Mouse (Mus musculus) midbrain, embryonic 11.5 days (tissue): ENCODE measurements around the gene Trit1. TPM values are rescaled to one million over a fixed set of nuclear protein-coding genes. Genes with fewer than 3 reads are reported as not detected.
"Not testable (repeated sequence)": the region's sequence is repeated elsewhere in the genome, so short reads cannot be mapped to it uniquely, and the experiment has no call there.

ENCODE experiments used
- ATAC-seq: fragments of 200-750 bp; cut with Nextera tagmentation; 2 replicates; pipeline ENCODE4 v1.8.0; 2017; ENCODE audit warnings: moderate TSS enrichment, moderate library complexity; ENCODE audit not compliant: low FRiP score
- DNase-seq: peaks from one replicate; pipeline ENCODE4 v3.0.0; 2015; ENCODE audit warnings: low spot score; ENCODE audit errors: missing footprints
- H3K27ac ChIP-seq: fragments of 300-500 bp; sonication (generic); 2 replicates; pipeline ENCODE4 v1.5.1; 2014; ENCODE audit warnings: low read depth, low read length
- H3K27me3 ChIP-seq: fragments of 300-500 bp; sonication (generic); 2 replicates; pipeline ENCODE4 v1.6.1; 2014; ENCODE audit warnings: mild to moderate bottlenecking, low read length, moderate library complexity, mixed read lengths; ENCODE audit not compliant: control insufficient read depth, insufficient read depth
- H3K36me3 ChIP-seq: fragments of 300-500 bp; sonication (generic); 2 replicates; pipeline ENCODE4 v1.6.1; 2014; ENCODE audit warnings: mild to moderate bottlenecking, low read length, moderate library complexity, mixed read lengths; ENCODE audit not compliant: control insufficient read depth, insufficient read depth
- H3K4me1 ChIP-seq: fragments of 300-500 bp; sonication (generic); 2 replicates; pipeline ENCODE4 v1.6.1; 2014; ENCODE audit warnings: low read length; ENCODE audit not compliant: control insufficient read depth, insufficient read depth
- H3K4me2 ChIP-seq: fragments of 300-500 bp; sonication (generic); 2 replicates; pipeline ENCODE4 v1.6.1; 2014; ENCODE audit warnings: mild to moderate bottlenecking, moderate library complexity
- H3K4me3 ChIP-seq: fragments of 300-500 bp; sonication (generic); 2 replicates; pipeline ENCODE4 v1.5.1; 2014; ENCODE audit warnings: low read depth, low read length
- H3K9ac ChIP-seq: fragments of 300-500 bp; sonication (generic); 2 replicates; pipeline ENCODE4 v1.6.1; 2014; ENCODE audit warnings: low read length
- H3K9me3 ChIP-seq: fragments of 300-500 bp; sonication (generic); 2 replicates; pipeline ENCODE4 v1.6.1; 2016; ENCODE audit warnings: low read length; ENCODE audit not compliant: control insufficient read depth
- WGBS: fragments of 180-500 bp; shearing (Covaris S2); extraction: QIAGEN DNeasy Blood & Tissue Kit; methylation state at CpG from one replicate; pipeline ENCODE4 v1.1.7; 2014; 5-methylcytosine and 5-hydroxymethylcytosine counted together
- polyA plus RNA-seq: library from polyadenylated mRNA; unstranded; fragments of >200 nt; fragmentation: Nextera tagmentation; extraction: Ambion mirVana; gene quantifications from 2 replicates; pipeline ENCODE4 v1.2.1, GENCODE M21; 2014

The Trit1 gene
- polyA plus RNA-seq, 1 experiment from 2014 or later: 29.0 TPM

DNA sequence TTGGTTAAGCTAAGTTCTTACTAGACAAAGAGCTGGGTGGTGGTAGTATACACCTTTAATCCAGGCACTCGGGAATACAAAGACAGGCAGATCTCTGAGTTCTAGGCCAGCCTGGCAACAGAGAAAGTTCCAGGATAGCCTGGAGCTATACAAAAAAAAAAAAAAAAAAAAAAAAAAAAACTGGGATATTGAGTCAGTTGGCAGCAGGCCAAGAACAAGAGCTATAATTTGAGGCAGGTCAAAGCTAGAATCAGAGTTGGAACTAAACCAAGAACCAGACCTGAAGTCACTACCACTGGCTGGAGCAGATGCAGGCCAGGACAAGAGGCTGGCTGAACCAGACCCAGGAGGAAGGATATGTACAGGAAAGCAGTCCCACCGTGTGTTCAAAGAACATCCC is 35.7 kb upstream of the Trit1 start:
- no peak for ATAC-seq
- no peak overlapping the region for H3K9ac ChIP-seq
- no peak overlapping the region for H3K27ac ChIP-seq
- H3K4me2 ChIP-seq: no peak overlapping the region
- WGBS: 95% methylated on average over 2 of the region's 2 CpGs
- no peaks in the 10 kb centered on the region for H3K9me3 ChIP-seq
- peaks cover 6% of the 10 kb centered on the region; the same call in 1 of the 2 replicates for H3K4me1 ChIP-seq
- peaks cover 5% of the 10 kb centered on the region; the same call in 1 of the 2 replicates for H3K27me3 ChIP-seq
- H3K4me3 ChIP-seq: no peak overlapping the region
- DNase-seq: no peak
- no peaks in the 10 kb centered on the region for H3K36me3 ChIP-seq

DNA sequence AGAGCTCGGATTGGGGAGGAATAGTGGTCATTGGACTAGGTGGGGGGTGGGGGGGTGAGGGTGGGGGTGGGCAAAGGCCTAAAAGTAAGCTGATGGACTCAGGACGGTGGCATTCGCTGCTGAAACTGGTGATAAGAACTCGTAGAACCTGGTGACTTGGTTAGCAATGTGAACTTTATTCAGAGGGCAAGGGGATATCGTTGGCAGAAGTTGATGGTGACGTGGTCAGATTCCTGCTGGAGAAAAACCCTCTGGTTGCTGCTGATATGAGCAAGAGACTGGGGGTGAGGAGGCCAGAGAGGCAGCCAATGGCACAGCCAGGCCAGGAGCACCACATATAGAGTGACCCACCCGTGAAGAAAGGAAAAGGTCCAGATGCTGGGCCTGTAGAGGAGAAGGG is 35.2 kb upstream of the Trit1 start:
- H3K9ac ChIP-seq: no peak overlapping the region
- H3K27me3 ChIP-seq: peaks cover 5% of the 10 kb centered on the region; the same call in 1 of the 2 replicates
- H3K4me3 ChIP-seq: no peak overlapping the region
- peaks cover 6% of the 10 kb centered on the region; the same call in 1 of the 2 replicates for H3K4me1 ChIP-seq
- DNase-seq: no peak
- H3K27ac ChIP-seq: no peak overlapping the region
- no peaks in the 10 kb centered on the region for H3K9me3 ChIP-seq
- H3K36me3 ChIP-seq: no peaks in the 10 kb centered on the region
- no peak overlapping the region for H3K4me2 ChIP-seq
- ATAC-seq: no peak
- WGBS: 85% methylated on average over 7 of the region's 7 CpGs

DNA sequence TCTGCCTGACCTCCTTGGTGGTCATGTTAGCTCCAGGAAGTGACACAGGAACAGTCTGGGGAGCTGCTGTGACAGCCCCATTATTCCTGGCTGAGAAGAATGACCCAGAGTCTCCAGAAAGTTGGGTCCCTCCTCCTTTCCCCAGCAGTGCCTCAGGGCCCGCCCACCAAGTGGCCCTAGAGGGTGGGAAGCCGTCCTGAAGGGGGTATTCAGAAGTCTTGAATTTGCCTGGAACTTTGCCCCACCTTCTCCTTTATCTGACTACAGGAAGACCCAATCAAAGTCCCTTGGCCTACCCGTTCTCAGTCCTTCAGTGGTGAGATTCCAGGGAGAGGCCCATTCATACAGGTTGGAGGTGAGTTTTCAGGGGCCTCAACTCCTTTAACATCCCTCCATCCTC is 34.5 kb upstream of the Trit1 start:
- H3K9ac ChIP-seq: no peak overlapping the region
- DNase-seq: no peak
- peaks cover 5% of the 10 kb centered on the region; the same call in 1 of the 2 replicates for H3K27me3 ChIP-seq
- H3K4me2 ChIP-seq: no peak overlapping the region
- 0 out of 2 replicates have a peak, but pooled peaks have one; percentile 4 for ATAC-seq
- H3K9me3 ChIP-seq: no peaks in the 10 kb centered on the region
- peaks cover 6% of the 10 kb centered on the region; the same call in 1 of the 2 replicates for H3K4me1 ChIP-seq
- H3K4me3 ChIP-seq: no peak overlapping the region
- no peak overlapping the region for H3K27ac ChIP-seq
- no peaks in the 10 kb centered on the region for H3K36me3 ChIP-seq
- WGBS: 51% methylated on average over 3 of the region's 3 CpGs

DNA sequence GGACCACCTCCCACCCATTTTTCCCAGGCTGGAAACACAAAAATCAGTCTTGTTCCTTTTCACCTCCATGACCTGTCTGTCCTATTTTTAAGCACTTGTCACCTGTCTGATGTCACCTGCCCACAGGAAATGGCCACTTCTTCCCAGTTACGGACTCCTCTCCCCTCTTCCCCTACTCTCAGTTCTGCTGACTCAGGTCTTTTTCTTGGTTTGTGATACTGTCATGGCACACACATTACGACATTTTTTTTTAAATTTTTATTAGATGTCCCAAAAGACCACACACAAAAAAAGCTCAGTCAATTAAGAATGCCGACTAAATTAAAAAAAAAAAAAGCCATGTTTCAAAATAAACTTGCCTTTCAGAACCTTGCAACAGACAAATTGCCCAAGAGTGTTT is 33.9 kb upstream of the Trit1 start:
- Histone ChIP-seq H3K36me3 (no peaks in the 10 kb centered on the region), H3K9ac (no peak overlapping the region), H3K27me3 (peaks cover 5% of the 10 kb centered on the region; the same call in 1 of the 2 replicates), H3K4me3 (no peak overlapping the region), H3K27ac (no peak overlapping the region), H3K4me2 (no peak overlapping the region), H3K4me1 (peaks cover 6% of the 10 kb centered on the region; the same call in 1 of the 2 replicates), H3K9me3 (no peaks in the 10 kb centered on the region)
- ATAC-seq (no peak), DNase-seq (no peak)
- 81% methylated on average over 3 of the region's 3 CpGs for WGBS

DNA sequence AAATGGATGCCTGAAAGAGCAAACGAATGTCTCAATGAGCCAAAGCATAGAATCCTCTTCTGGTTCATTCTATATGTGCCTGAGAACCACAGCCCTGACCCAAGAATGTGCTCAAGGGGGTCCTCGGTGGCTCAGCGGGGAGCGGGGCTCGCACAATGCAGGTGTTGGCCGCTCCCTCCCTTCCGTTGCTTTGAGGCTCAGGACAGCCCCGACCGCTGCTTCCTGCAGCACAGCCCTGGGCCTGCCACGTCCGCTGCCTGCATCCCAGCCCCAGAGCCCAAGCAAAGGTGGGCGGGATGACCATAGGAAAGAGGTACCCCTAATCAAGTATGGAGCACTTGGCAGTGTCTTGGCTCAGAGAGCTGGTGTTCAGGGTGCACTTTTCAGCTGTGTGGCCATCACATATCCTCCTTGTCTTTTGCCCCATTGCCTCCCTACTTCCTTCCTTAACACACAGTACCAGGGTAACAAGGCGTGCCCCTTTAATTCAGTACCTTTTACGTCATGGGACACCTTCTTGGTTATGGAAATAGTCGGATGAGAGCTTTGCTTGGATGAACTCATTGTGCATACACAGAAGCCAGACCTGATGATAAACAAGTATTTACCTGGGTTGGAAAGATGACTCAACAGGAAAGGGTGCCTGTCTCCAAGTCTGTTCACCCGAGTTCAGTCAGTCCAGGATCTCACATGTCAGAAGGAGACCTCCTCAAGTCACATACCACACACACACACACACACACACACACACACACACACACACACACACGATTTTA is 32.7 kb upstream of the Trit1 start:
- Histone ChIP-seq H3K4me2 (peak overlapping the region; percentile 24; the same call in 1 of the 2 replicates), H3K27me3 (peaks cover 5% of the 10 kb centered on the region; the same call in 1 of the 2 replicates), H3K27ac (no peak overlapping the region), H3K9ac (peak overlapping the region; percentile 1; the same call in 1 of the 2 replicates), H3K9me3 (no peaks in the 10 kb centered on the region), H3K36me3 (no peaks in the 10 kb centered on the region), H3K4me1 (peaks cover 6% of the 10 kb centered on the region; the same call in 1 of the 2 replicates), H3K4me3 (no peak overlapping the region)
- no peak for ATAC-seq
- DNase-seq: peak; percentile 89
- 26% methylated on average over 17 of the region's 17 CpGs for WGBS

DNA sequence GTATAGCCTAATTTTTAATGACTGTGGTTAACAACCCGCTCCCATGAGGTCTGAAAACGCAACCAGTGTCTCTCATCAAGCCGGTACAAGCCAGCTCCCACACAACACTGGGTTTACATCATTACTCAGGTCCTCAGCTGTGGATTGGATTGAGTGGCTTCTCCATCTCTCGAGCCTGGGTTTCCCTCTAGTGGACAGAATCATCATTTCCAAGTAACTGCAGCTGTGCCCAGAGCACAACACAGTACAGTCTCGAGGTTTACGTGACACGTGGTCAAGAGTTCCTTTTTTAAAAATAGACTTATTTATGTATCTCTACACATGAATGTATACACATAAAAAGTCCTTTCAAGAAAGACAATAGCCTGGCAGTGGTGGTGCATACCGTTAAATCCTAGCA is 31.3 kb upstream of the Trit1 start:
- ATAC-seq: peak; percentile 85

GRCm38 (mm10) chr4:122987421-122987820 is 29.0 kb upstream of the Trit1 start:
- Histone ChIP-seq H3K9ac (no peak overlapping the region), H3K9me3 (no peaks in the 10 kb centered on the region), H3K27ac (no peak overlapping the region), H3K27me3 (peaks cover 5% of the 10 kb centered on the region; the same call in 1 of the 2 replicates), H3K4me2 (no peak overlapping the region), H3K36me3 (no peaks in the 10 kb centered on the region), H3K4me3 (no peak overlapping the region), H3K4me1 (peaks cover 6% of the 10 kb centered on the region; the same call in 1 of the 2 replicates)
- no peak for DNase-seq
- WGBS: 81% methylated on average over 4 of the region's 4 CpGs
- ATAC-seq: no peak

More for the DNA sequence above, 31.3 kb upstream of the Trit1 start:
- H3K27ac ChIP-seq: no peak overlapping the region
- no peak for DNase-seq
- H3K27me3 ChIP-seq: peaks cover 5% of the 10 kb centered on the region; the same call in 1 of the 2 replicates
- no peak overlapping the region for H3K9ac ChIP-seq
- no peaks in the 10 kb centered on the region for H3K9me3 ChIP-seq
- 51% methylated on average over 8 of the region's 8 CpGs for WGBS
- H3K36me3 ChIP-seq: no peaks in the 10 kb centered on the region
- no peak overlapping the region for H3K4me3 ChIP-seq
- no peak overlapping the region for H3K4me2 ChIP-seq
- peaks cover 6% of the 10 kb centered on the region; the same call in 1 of the 2 replicates for H3K4me1 ChIP-seq

GRCm38 (mm10) chr4:122988004-122988403 is 28.4 kb upstream of the Trit1 start:
- not testable (repeated sequence) for H3K36me3 ChIP-seq, H3K4me2 ChIP-seq, H3K9me3 ChIP-seq, ATAC-seq, DNase-seq, H3K4me1 ChIP-seq, H3K27ac ChIP-seq, H3K27me3 ChIP-seq, H3K9ac ChIP-seq, H3K4me3 ChIP-seq
- WGBS: 59% methylated on average over 3 of the region's 3 CpGs

DNA sequence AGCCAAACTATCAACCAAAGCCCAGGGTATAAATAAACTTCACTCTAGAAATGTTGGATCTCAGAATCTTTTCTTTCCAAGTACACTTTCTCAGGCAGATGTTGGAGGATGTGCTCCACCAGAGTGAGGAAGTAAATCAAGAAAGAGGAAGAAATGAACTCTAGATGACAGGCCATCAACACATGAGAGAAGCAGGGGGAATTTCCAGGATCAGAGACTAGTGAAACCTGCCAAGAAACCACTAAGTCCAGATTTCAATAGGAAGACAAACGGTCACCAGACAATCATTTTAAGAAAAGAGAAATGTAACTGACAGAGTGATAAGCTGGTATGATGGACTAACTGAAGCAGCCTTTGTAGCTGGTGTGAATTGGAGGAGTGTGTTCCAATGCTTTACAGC is 25.2 kb upstream of the Trit1 start:
- Histone ChIP-seq H3K9me3 (no peaks in the 10 kb centered on the region), H3K36me3 (no peaks in the 10 kb centered on the region), H3K27me3 (no peaks in the 10 kb centered on the region), H3K4me2 (no peak overlapping the region), H3K4me3 (no peak overlapping the region), H3K27ac (no peak overlapping the region), H3K4me1 (no peaks in the 10 kb centered on the region), H3K9ac (no peak overlapping the region)
- no peak for ATAC-seq
- whole genome bisulfite sequencing: 78% methylated on average over 1 of the region's 1 CpGs
- no peak for DNase-seq
